Mouse (Mus musculus) heart, embryonic 10.5 days (tissue): Measurements from ENCODE around the gene Gpr3. TPM values are rescaled to one million over a fixed set of nuclear protein-coding genes. Genes with fewer than 3 reads are reported as not detected.

Source experiments
- DNase-seq: peaks from one replicate; pipeline ENCODE4 v3.0.0-alpha.2; 2017; ENCODE audit warnings: low spot score
- H3K27ac ChIP-seq: fragments of 300-500 bp; sonication (generic); 2 replicates; pipeline ENCODE4 v1.5.1; 2016; ENCODE audit warnings: mild to moderate bottlenecking
- H3K27me3 ChIP-seq: fragments of 300-500 bp; sonication (generic); 2 replicates; pipeline ENCODE4 v1.6.1; 2016; ENCODE audit warnings: mild to moderate bottlenecking; ENCODE audit not compliant: poor library complexity, insufficient read depth, severe bottlenecking
- H3K36me3 ChIP-seq: fragments of 300-500 bp; sonication (generic); 2 replicates; pipeline ENCODE4 v1.6.1; 2016; ENCODE audit warnings: mild to moderate bottlenecking, moderate library complexity
- H3K4me1 ChIP-seq: fragments of 300-500 bp; sonication (generic); 2 replicates; pipeline ENCODE4 v1.6.1; 2016; ENCODE audit warnings: mild to moderate bottlenecking
- H3K4me3 ChIP-seq: fragments of 300-500 bp; sonication (generic); 2 replicates; pipeline ENCODE4 v1.5.1; 2016; ENCODE audit warnings: mild to moderate bottlenecking, moderate library complexity
- H3K9me3 ChIP-seq: fragments of 300-500 bp; sonication (generic); 2 replicates; pipeline ENCODE4 v1.6.1; 2016; ENCODE audit warnings: mild to moderate bottlenecking, moderate library complexity
- WGBS: fragments of 180-500 bp; shearing (Covaris S2); methylation state at CpG from one replicate; pipeline ENCODE4 v1.1.7; 2016; 5-methylcytosine and 5-hydroxymethylcytosine counted together
- polyA plus RNA-seq: library from polyadenylated mRNA; unstranded; fragments of >200 nt; fragmentation: Nextera tagmentation; extraction: Ambion mirVana; gene quantifications from 2 replicates; pipeline ENCODE4 v1.2.1, GENCODE M21; 2016

Gene Gpr3
- polyA plus RNA-seq, 1 experiment from 2014 or later: 0.09 TPM

DNA sequence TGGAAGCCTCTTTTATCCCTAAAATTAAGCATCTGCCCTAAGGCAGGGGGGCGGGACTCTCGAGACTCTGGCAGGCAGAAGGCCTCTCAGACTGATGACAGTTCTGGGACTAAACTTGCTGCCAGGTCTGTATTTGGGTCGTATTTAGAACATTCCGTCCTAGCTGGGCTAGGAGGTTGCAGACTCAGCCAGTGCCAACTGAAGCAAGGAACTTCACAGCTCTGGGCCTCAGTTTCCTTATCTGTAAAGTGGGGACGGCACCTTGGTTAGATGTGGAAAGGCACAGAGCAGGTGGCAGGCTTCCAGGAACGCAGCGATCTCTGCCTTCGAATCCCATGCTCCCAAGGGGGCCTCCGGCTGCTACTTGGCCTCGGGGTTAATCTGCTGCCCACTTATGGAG, 13.7 kb upstream of the Gpr3 start:
- peaks cover 31% of the 10 kb centered on the region for H3K27me3 ChIP-seq
- peaks cover 9% of the 10 kb centered on the region for H3K4me1 ChIP-seq
- H3K27ac ChIP-seq: no peak overlapping the region
- WGBS: 69% methylated on average over 10 of the region's 10 CpGs
- no peak overlapping the region for H3K4me3 ChIP-seq
- no peak for DNase-seq
- no peaks in the 10 kb centered on the region for H3K36me3 ChIP-seq
- H3K9me3 ChIP-seq: no peaks in the 10 kb centered on the region

DNA sequence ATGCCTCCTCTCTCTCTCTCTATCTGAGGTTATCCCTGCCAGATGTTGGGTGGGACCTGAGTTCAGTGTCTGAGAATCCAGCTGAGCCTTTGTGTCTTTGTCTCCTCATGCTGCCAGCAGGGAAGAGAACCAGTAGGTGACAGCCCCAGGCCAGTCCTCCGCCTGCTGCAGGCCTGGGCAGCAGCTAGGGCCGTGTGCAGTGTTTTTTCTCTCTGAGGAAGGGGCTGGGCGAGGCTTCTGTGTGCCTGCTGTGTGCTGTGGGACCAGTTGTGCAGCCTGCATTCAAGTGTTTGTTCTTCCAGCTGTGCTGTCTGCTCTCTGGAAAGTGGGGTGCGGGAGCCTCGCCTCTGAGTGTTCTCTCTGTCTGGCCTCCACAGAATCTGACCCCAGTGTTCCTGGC, 11.5 kb upstream of the Gpr3 start:
- 51% methylated on average over 5 of the region's 5 CpGs for WGBS
- no peak for DNase-seq
- peaks cover 16% of the 10 kb centered on the region for H3K4me1 ChIP-seq
- no peak overlapping the region for H3K4me3 ChIP-seq
- H3K9me3 ChIP-seq: no peaks in the 10 kb centered on the region
- H3K36me3 ChIP-seq: no peaks in the 10 kb centered on the region
- peaks cover 51% of the 10 kb centered on the region for H3K27me3 ChIP-seq
- no peak overlapping the region for H3K27ac ChIP-seq

GRCm38 (mm10) chr4:133221701-133222100, 9.4 kb upstream of the Gpr3 start:
- peaks cover 58% of the 10 kb centered on the region for H3K27me3 ChIP-seq
- no peak for DNase-seq
- H3K27ac ChIP-seq: no peak overlapping the region
- WGBS: 76% methylated on average over 8 of the region's 8 CpGs
- H3K4me3 ChIP-seq: no peak overlapping the region
- H3K9me3 ChIP-seq: no peaks in the 10 kb centered on the region
- peaks cover 16% of the 10 kb centered on the region for H3K4me1 ChIP-seq
- H3K36me3 ChIP-seq: no peaks in the 10 kb centered on the region

DNA sequence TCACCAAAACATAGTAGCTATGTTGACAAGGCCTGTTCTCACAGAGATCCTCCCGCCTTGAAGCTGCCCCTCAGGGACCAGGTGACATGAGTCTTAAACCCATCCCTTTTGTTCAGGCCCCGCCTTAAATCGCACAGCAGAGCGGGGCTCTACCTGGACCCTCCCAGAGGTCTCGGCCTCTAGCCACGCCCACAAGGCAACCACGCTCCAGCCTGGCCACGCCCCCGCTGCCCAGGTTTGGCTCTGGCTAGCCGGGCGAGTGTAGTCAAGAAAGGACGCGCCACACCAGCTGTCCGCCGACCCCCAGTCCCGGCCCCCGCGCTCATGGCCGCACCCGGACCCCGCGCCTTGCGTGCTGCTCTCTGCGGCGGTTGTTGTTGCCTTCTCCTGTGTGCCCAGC, 8.3 kb upstream of the Gpr3 start:
- Histone ChIP-seq H3K9me3 (no peaks in the 10 kb centered on the region), H3K36me3 (no peaks in the 10 kb centered on the region), H3K4me3 (peak overlapping the region; percentile 53), H3K4me1 (peaks cover 16% of the 10 kb centered on the region), H3K27ac (peak overlapping the region; percentile 72), H3K27me3 (peaks cover 63% of the 10 kb centered on the region)
- no peak for DNase-seq
- 2% methylated on average over 25 of the region's 25 CpGs for WGBS

- Histone ChIP-seq H3K27ac (no peak overlapping the region), H3K27me3 (peaks cover 77% of the 10 kb centered on the region), H3K36me3 (no peaks in the 10 kb centered on the region), H3K4me1 (peaks cover 13% of the 10 kb centered on the region), H3K9me3 (no peaks in the 10 kb centered on the region), H3K4me3 (no peak overlapping the region)
- DNase-seq: no peak
- WGBS: 93% methylated on average over 3 of the region's 3 CpGs
Observed at GRCm38 (mm10) chr4:133218745-133219144, 6.4 kb upstream of the Gpr3 start.

DNA sequence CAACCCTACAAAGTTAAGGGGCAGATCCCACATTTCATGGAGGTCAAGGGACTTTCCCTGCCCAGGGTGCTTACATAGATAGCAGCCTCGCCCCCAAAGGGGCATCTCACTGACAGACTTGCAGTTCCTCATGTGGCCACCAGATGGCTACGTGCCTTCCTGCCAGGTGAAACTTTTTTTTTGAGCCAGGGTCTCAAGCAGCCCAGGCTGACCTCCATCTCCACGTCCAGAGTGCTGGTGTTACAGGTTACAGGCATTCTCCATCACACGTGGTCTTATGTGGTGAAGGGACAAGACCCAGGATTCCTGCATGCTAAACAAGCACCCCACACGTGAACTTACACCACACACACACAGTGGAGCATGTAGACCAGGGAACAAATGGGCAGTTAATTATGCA, 5.3 kb upstream of the Gpr3 start:
- Histone ChIP-seq H3K4me3 (no peak overlapping the region), H3K27me3 (peaks cover 77% of the 10 kb centered on the region)
- no peak for DNase-seq

DNA sequence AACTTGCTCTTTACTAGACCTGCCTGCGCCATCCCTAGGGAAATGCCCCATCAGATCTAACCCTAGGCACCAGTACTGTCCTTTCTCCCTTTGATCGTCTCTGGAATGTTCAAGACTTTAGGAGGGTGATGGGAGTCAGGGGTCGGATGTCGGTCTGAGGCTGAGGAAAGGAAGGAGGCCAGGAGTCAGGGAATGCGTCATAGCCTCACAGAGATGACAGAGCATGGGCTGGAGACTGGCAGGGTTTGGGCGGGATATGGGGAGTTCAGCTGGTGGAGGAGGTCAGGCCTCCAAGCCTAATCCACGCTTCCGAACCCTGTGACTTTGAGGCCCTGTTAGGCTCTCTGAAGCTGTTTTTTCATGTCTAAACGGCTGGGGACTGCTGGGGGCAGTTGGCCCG, 1.3 kb upstream of the Gpr3 start:
- Histone ChIP-seq H3K9me3 (no peaks in the 10 kb centered on the region), H3K4me3 (peak overlapping the region; percentile 80), H3K4me1 (peaks cover 29% of the 10 kb centered on the region), H3K36me3 (no peaks in the 10 kb centered on the region), H3K27ac (0 out of 2 replicates have a peak overlapping the region, but pooled peaks have one; percentile 30), H3K27me3 (peaks cover 75% of the 10 kb centered on the region)
- WGBS: 9% methylated on average over 10 of the region's 10 CpGs
- DNase-seq: no peak

More for the DNA sequence above, 5.3 kb upstream of the Gpr3 start:
- Histone ChIP-seq H3K27ac (no peak overlapping the region), H3K9me3 (no peaks in the 10 kb centered on the region), H3K36me3 (no peaks in the 10 kb centered on the region), H3K4me1 (peaks cover 25% of the 10 kb centered on the region)
- WGBS: 1% methylated on average over 5 of the region's 5 CpGs

DNA sequence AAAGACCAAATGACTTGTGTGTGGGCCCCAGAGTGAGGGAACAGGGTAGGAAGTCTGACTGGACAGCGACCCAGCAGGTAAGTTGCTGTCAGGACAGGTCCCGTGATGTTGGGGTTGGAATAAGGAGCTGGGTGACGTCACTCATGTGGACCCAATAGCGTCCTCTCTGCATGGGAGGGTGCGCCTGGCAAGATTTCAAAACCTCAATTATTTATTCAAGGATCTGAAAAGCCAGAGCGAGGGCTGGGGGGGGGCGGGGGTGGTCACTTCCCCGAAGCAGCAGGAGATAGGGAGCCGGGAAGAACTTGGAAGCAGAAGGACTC, 893 bp upstream of the Gpr3 start:
- Histone ChIP-seq H3K27ac (0 out of 2 replicates have a peak overlapping the region, but pooled peaks have one; percentile 30), H3K36me3 (no peaks in the 10 kb centered on the region), H3K9me3 (no peaks in the 10 kb centered on the region), H3K4me1 (peaks cover 29% of the 10 kb centered on the region), H3K27me3 (peaks cover 76% of the 10 kb centered on the region), H3K4me3 (peak overlapping the region; percentile 80)
- DNase-seq: no peak
- under 1% methylated on average over 9 of the region's 9 CpGs for WGBS

GRCm38 (mm10) chr4:133212562-133213267, 379 bp upstream of the Gpr3 start:
- Histone ChIP-seq H3K27me3 (peaks cover 73% of the 10 kb centered on the region), H3K27ac (peak overlapping the region; percentile 84), H3K9me3 (no peaks in the 10 kb centered on the region), H3K4me1 (peaks cover 29% of the 10 kb centered on the region), H3K36me3 (no peaks in the 10 kb centered on the region), H3K4me3 (peak overlapping the region; percentile 80)
- peak; percentile 90 for DNase-seq
- 1% methylated on average over 44 of the region's 44 CpGs for WGBS

DNA sequence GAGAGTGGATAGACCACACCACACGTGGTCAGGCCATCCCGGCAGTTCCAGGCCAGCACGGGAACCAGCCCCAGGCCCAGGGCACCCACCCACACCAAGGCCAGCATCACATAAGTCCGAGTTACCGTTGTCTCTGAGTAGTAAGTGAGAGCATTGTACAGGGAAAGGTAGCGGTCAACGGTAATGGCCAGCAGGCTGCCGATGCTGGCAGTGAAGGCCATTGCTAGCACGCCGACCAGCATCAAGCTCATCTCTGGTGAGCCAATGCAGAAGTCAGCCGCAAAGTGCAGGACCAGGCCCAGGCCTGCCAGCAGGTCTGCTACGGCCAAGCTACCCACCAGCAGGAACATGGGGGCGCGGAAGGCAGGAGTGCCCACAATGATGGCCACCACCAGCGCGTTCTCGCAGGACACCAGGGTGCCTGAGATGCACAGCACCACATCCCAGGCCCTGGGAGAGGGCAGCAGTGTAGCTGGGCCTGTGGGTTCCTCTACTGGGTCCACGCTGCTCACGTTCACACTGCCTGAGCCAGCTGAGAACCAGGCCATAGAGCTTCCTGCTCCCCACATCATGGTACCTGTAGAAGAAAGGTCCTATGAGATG, 1.4 kb downstream of the Gpr3 start:
- 92% methylated on average over 19 of the region's 19 CpGs for WGBS
- Histone ChIP-seq H3K4me1 (peaks cover 29% of the 10 kb centered on the region), H3K27me3 (peaks cover 70% of the 10 kb centered on the region), H3K36me3 (no peaks in the 10 kb centered on the region), H3K4me3 (no peak overlapping the region), H3K9me3 (no peaks in the 10 kb centered on the region), H3K27ac (no peak overlapping the region)
- no peak for DNase-seq

DNA sequence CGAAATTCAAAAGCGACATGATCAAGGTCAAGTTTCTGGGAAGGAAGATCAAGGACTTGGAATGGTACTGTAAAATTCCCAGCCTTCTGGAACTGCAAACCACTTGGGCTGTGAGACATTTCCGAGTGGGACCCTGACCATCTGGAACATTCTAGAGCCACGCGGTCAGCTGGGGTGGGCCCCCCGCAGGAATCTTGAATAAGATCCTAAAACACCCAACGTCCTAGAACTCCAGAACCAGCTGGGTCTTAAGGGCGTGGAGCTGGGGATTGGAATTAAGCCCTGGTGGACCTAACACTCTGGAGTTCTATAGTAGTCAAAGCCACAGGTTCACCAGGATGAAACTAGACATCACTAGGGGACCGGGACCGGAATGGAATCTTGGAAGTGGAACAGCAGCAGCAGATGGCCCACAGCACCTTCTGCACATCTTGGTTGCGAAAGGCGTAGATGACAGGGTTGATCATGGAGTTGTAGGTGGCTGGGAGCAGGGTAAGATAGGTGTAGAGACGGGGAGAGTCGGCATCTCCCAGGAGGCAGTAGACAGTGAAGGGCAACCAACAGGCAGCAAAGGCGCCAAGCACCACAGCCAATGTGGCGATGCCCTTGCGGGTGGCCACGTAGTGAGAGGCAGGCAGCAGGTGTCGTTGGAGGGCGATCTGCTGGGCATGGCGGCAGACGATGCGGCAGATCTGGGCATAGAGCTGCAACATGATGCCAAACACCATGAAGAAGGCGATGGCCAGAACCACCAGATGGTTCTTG, 2.1 kb downstream of the Gpr3 start:
- Histone ChIP-seq H3K27ac (no peak overlapping the region), H3K9me3 (no peaks in the 10 kb centered on the region), H3K4me1 (peaks cover 29% of the 10 kb centered on the region), H3K36me3 (no peaks in the 10 kb centered on the region), H3K4me3 (no peak overlapping the region), H3K27me3 (peaks cover 64% of the 10 kb centered on the region)
- 91% methylated on average over 24 of the region's 24 CpGs for whole genome bisulfite sequencing
- no peak for DNase-seq

- 0 out of 2 replicates have a peak overlapping the region, but pooled peaks have one; percentile 10 for H3K27ac ChIP-seq
- H3K36me3 ChIP-seq: no peaks in the 10 kb centered on the region
- H3K27me3 ChIP-seq: peaks cover 56% of the 10 kb centered on the region
- 4% methylated on average over 11 of the region's 11 CpGs for WGBS
- H3K4me3 ChIP-seq: no peak overlapping the region
- H3K9me3 ChIP-seq: no peaks in the 10 kb centered on the region
- no peak for DNase-seq
- H3K4me1 ChIP-seq: peaks cover 37% of the 10 kb centered on the region
Observed at GRCm38 (mm10) chr4:133209366-133209765, 3.0 kb downstream of the Gpr3 start.

DNA sequence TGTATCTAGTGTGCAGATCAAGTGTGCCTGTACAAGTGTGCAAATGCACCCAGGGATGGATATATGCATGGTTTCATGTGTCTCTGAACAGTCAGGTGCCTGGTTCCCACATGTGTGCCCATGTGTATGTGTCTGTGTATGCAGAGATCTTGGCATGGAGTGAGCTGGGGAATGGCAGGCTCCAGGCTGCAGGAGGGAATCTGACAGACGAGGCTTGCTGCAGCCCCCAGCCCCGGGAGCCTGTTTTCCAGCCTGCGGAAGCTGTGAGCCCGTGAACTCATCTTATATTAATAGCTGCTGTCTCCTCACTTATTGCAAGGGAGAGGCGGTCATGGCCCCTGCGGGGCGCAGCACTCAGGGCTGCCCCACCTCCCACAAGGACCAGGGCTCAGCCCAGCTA, 8.0 kb downstream of the Gpr3 start:
- WGBS: 34% methylated on average over 7 of the region's 7 CpGs
- Histone ChIP-seq H3K4me1 (peaks cover 50% of the 10 kb centered on the region), H3K27ac (peak overlapping the region; percentile 86)

More for the DNA sequence above, 8.0 kb downstream of the Gpr3 start:
- no peaks in the 10 kb centered on the region for H3K9me3 ChIP-seq
- H3K27me3 ChIP-seq: peaks cover 11% of the 10 kb centered on the region
- peak overlapping the region; percentile 6; the same call in 1 of the 2 replicates for H3K4me3 ChIP-seq
- no peaks in the 10 kb centered on the region for H3K36me3 ChIP-seq
- no peak for DNase-seq
